Mouse (Mus musculus): ENCODE results near the gene Plekha8. TPM values are rescaled to one million over a fixed set of nuclear protein-coding genes. Genes with fewer than 3 reads are reported as not detected.

The Plekha8 gene
- 9.3 TPM for total RNA-seq (2023)

GRCm38 (mm10) chr6:54594469-54595329, at the start of gene Plekha8:
TSS of gene Plekha8 (plus strand) at chr6:54595111.

GRCm38 (mm10) chr6:54565665-54566545, 29.0 kb upstream of the Plekha8 start, which contains the start of gene Scrn1:
TSS of gene Scrn1 (minus strand) at chr6:54566489.

GRCm38 (mm10) chr6:54597208-54597607, 2.3 kb downstream of the Plekha8 start, which contains the start of gene Fkbp14:
TSS of gene Fkbp14 (minus strand) at chr6:54597308.

GRCm38 (mm10) chr6:54680891-54681745, 86.2 kb downstream of the Plekha8 start, which contains the start of gene Mturn:
TSS of gene Mturn (plus strand) at chr6:54681624.

Other genes with a start within 250 kb of the Plekha8 start
- not detected for gene Wipf3, start 165.5 kb upstream of the Plekha8 start, total RNA-seq (2023)
- gene Scrn1, start 28.6 kb upstream of the Plekha8 start, total RNA-seq (2023), result not detected
- gene Fkbp14, start 2.2 kb downstream of the Plekha8 start, total RNA-seq (2023), result 0.61 TPM
- 32.6 TPM for gene Mturn, start 86.5 kb downstream of the Plekha8 start, total RNA-seq (2023)
- gene Znrf2, start 221.8 kb downstream of the Plekha8 start, total RNA-seq (2023), result 103 TPM

Measured in CD8-positive naive resting alpha-beta T cell, adult 57 days (primary cell).